Mouse (Mus musculus) bone marrow macrophage, adult 2 months (primary cell): Measurements from ENCODE around the gene Bpifb9b. TPM values are rescaled to one million over a fixed set of nuclear protein-coding genes. Genes with fewer than 3 reads are reported as not detected.
"Not testable (repeated sequence)": the region's sequence is repeated elsewhere in the genome, so short reads cannot be mapped to it uniquely, and the experiment has no call there.

Source experiments
- H3K27ac ChIP-seq: 2 replicates; pipeline ENCODE4 v1.5.1; 2012; ENCODE audit warnings: low read depth, low read length; ENCODE audit not compliant: insufficient read depth
- H3K4me1 ChIP-seq: 2 replicates; pipeline ENCODE4 v1.6.1; 2012; ENCODE audit warnings: low read length; ENCODE audit not compliant: control insufficient read depth, insufficient read depth
- H3K4me3 ChIP-seq: 2 replicates; pipeline ENCODE4 v1.5.1; 2012; ENCODE audit warnings: mild to moderate bottlenecking, low read length, moderate library complexity; ENCODE audit not compliant: insufficient read depth
- CTCF ChIP-seq: IDR thresholded peaks from 2 replicates; pipeline ENCODE4 v1.5.1; 2012; ENCODE audit warnings: low read depth, mild to moderate bottlenecking, low read length, moderate library complexity
- POLR2A ChIP-seq: IDR thresholded peaks from 2 replicates; pipeline ENCODE4 v1.6.1; 2012; ENCODE audit warnings: mild to moderate bottlenecking, low read depth, low read length, borderline replicate concordance
- polyA plus RNA-seq: library from polyadenylated mRNA; stranded (reverse); fragments of >200 nt; gene quantifications from 2 replicates; pipeline ENCODE4 v1.2.4, GENCODE M21; 2012; ENCODE audit not compliant: missing spikeins, insufficient read depth, insufficient read length

Bpifb9b gene
- polyA plus RNA-seq, 1 experiment: not detected

- TF ChIP-seq CTCF (no peak), POLR2A (no peak)
- Histone ChIP-seq H3K4me3 (no peak overlapping the region), H3K4me1 (no peaks in the 10 kb centered on the region), H3K27ac (no peak overlapping the region)
These were observed 31.1 kb downstream of the Bpifb9b start for GRCm38 (mm10) chr2:154338161-154338560.

- Histone ChIP-seq H3K4me1 (no peaks in the 10 kb centered on the region), H3K27ac (no peak overlapping the region), H3K4me3 (no peak overlapping the region)
- TF ChIP-seq POLR2A (no peak), CTCF (no peak)
These were observed 32.3 kb downstream of the Bpifb9b start for GRCm38 (mm10) chr2:154339356-154339755.

GRCm38 (mm10) chr2:154348152-154348551, 41.1 kb downstream of the Bpifb9b start:
- Histone ChIP-seq H3K27ac (no peak overlapping the region), H3K4me1 (peaks cover 3% of the 10 kb centered on the region), H3K4me3 (no peak overlapping the region)
- TF ChIP-seq POLR2A (no peak), CTCF (no peak)

GRCm38 (mm10) chr2:154354000-154354425, 47.0 kb downstream of the Bpifb9b start:
- H3K4me3 ChIP-seq: peak overlapping the region; percentile 97
- H3K27ac ChIP-seq: peak overlapping the region; percentile 94
- not testable (repeated sequence) for H3K4me1 ChIP-seq

DNA sequence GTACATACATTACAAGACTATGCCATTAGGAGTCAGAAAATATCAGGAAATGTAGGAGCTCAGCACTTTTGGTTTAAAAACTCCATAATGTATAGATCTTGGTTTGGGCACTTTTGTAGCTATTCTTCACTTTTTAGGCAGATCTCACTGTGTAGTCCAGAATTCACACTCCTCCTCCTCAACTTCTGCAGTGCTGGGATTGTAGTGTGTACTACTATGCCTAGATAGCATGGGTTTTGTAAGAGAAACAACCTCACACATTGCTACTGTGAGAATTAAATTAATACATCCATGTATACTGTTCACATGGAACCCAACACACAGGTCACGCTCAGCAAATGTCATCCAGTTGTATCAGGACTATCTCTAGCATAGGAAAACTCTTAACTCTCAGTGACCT, 60.5 kb downstream of the Bpifb9b start:
- TF ChIP-seq CTCF (no peak), POLR2A (no peak)
- Histone ChIP-seq H3K27ac (no peak overlapping the region), H3K4me3 (no peak overlapping the region), H3K4me1 (peaks cover 2% of the 10 kb centered on the region; the same call in 1 of the 2 replicates)

Other genes with a start within 250 kb of the Bpifb9b start
- gene Bpifa3, start 176.9 kb upstream of the Bpifb9b start, polyA plus RNA-seq: not detected in 2 replicates
- not detected in 2 replicates for gene Bpifa1, start 164.3 kb upstream of the Bpifb9b start, polyA plus RNA-seq
- not detected in 2 replicates for gene Bpifa5, start 144.6 kb upstream of the Bpifb9b start, polyA plus RNA-seq
- gene Bpifb1, start 116.4 kb upstream of the Bpifb9b start, polyA plus RNA-seq: not detected in 2 replicates
- gene Bpifb5, start 83.5 kb upstream of the Bpifb9b start, polyA plus RNA-seq: not detected in 2 replicates
- not detected in 2 replicates for gene Bpifb9a, start 49.4 kb upstream of the Bpifb9b start, polyA plus RNA-seq
- gene Cdk5rap1, start 65.8 kb downstream of the Bpifb9b start, polyA plus RNA-seq: 9.0 and 11.2 TPM in 2 replicates
- 20.4 and 22.5 TPM in 2 replicates for gene Snta1, start 100.9 kb downstream of the Bpifb9b start, polyA plus RNA-seq
- 16.5 TPM in 2 replicates for gene Cbfa2t2, start 129.3 kb downstream of the Bpifb9b start, polyA plus RNA-seq
- 1.1 TPM in 1 of 2 replicates, not detected in the other for gene 1700003F12Rik, start 239.9 kb downstream of the Bpifb9b start, polyA plus RNA-seq
- gene Actl10, start 244.5 kb downstream of the Bpifb9b start, polyA plus RNA-seq: not detected in 2 replicates